Mouse (Mus musculus) heart, embryonic 11.5 days (tissue): ENCODE measurements around the gene Plcl2. TPM values are rescaled to one million over a fixed set of nuclear protein-coding genes. Genes with fewer than 3 reads are reported as not detected.
A peak's percentile ranks its signal among the peaks of the same experiment; 100 is the strongest.
"Not testable (repeated sequence)": the region's sequence is repeated elsewhere in the genome, so short reads cannot be mapped to it uniquely, and the experiment has no call there.

Experiments used
- ATAC-seq: fragments of 200-750 bp; cut with Nextera tagmentation; replicated peaks from 2 replicates; pipeline ENCODE4 v1.8.0; 2017; ENCODE audit warnings: moderate library complexity; ENCODE audit not compliant: insufficient number of reproducible peaks, low FRiP score, low TSS enrichment
- H3K27ac ChIP-seq: fragments of 300-500 bp; sonication (generic); 2 replicates; pipeline ENCODE4 v1.5.1; 2014; ENCODE audit warnings: mild to moderate bottlenecking, low read depth, low read length
- H3K27me3 ChIP-seq: fragments of 300-500 bp; sonication (generic); 2 replicates; pipeline ENCODE4 v1.6.1; 2014; ENCODE audit warnings: mild to moderate bottlenecking, low read length, mixed read lengths; ENCODE audit not compliant: control insufficient read depth, insufficient read depth
- H3K36me3 ChIP-seq: fragments of 300-500 bp; sonication (generic); 2 replicates; pipeline ENCODE4 v1.6.1; 2014; ENCODE audit warnings: mild to moderate bottlenecking, low read length, moderate library complexity, mixed read lengths; ENCODE audit not compliant: control insufficient read depth, insufficient read depth
- H3K4me1 ChIP-seq: fragments of 300-500 bp; sonication (generic); 2 replicates; pipeline ENCODE4 v1.6.1; 2014; ENCODE audit warnings: low read length; ENCODE audit not compliant: control insufficient read depth, insufficient read depth
- H3K4me2 ChIP-seq: fragments of 300-500 bp; sonication (generic); 2 replicates; pipeline ENCODE4 v1.6.1; 2014; ENCODE audit warnings: mild to moderate bottlenecking, moderate library complexity
- H3K4me3 ChIP-seq: fragments of 300-500 bp; sonication (generic); 2 replicates; pipeline ENCODE4 v1.5.1; 2014; ENCODE audit warnings: low read depth, low read length
- H3K9ac ChIP-seq: fragments of 300-500 bp; sonication (generic); 2 replicates; pipeline ENCODE4 v1.6.1; 2014; ENCODE audit warnings: mild to moderate bottlenecking, low read depth, low read length, moderate library complexity
- H3K9me3 ChIP-seq: fragments of 300-500 bp; sonication (generic); replicated peaks from 2 replicates; pipeline ENCODE4 v1.6.1; 2016; ENCODE audit warnings: low read length; ENCODE audit not compliant: control insufficient read depth
- whole genome bisulfite sequencing: fragments of 180-500 bp; shearing (Covaris S2); extraction: QIAGEN DNeasy Blood & Tissue Kit; methylation state at CpG from one replicate; pipeline ENCODE4 v1.1.7; 2014; ENCODE audit not compliant: insufficient replicate concordance; 5-methylcytosine and 5-hydroxymethylcytosine counted together
- polyA plus RNA-seq: library from polyadenylated mRNA; unstranded; fragments of >200 nt; fragmentation: Nextera tagmentation; extraction: Ambion mirVana; gene quantifications from 2 replicates; pipeline ENCODE4 v1.2.1, GENCODE M21; 2014

Plcl2 gene
- polyA plus RNA-seq, 1 experiment from 2014 or later: 5.2 TPM

DNA sequence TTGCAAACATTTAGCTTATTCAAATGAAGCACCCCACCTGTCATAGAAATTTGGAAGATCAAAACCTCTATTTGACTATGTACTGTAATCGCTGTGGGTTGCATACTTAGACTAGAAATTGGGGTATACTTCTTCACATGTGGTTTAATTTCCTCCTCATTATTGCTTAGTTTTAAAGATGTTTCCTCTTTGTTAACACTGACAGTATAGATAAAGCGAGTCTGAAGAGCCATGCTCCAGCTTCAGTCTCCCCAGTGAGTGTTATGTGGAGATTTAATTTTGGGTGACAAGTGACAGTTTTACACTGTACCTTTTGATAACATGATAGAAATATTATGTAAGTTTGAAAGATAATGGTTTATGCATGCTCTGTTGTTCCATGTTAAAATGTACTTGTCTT lies 59.6 kb downstream of the Plcl2 start:
- no peaks in the 10 kb centered on the region; the same call in 1 of the 2 replicates for H3K4me1 ChIP-seq
- no peak overlapping the region for H3K4me2 ChIP-seq
- no peaks in the 10 kb centered on the region for H3K36me3 ChIP-seq
- H3K4me3 ChIP-seq: no peak overlapping the region
- no peaks in the 10 kb centered on the region for H3K27me3 ChIP-seq
- H3K9ac ChIP-seq: no peak overlapping the region
- ATAC-seq: no peak
- H3K27ac ChIP-seq: no peak overlapping the region
- 83% methylated on average over 2 of the region's 2 CpGs for WGBS
- H3K9me3 ChIP-seq: no peaks in the 10 kb centered on the region

DNA sequence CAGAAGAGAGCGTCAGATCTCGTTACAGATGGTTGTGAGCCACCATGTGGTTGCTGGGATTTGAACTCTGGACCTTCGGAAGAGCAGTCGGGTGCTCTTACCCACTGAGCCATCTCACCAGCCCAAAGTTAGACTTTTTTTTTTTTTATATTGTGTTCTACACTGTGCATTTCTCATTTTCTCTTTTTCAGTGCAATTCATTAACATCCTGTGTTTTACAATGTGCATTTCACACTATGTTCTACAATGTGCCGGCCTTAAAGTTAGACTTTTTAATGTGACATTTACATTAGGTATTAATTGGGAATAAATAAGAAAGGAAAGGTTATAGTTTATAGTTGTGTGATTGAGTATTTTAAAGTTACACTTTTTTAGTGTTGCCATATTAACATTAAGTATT lies 61.0 kb downstream of the Plcl2 start:
- WGBS: 80% methylated on average over 5 of the region's 5 CpGs
- not testable (repeated sequence) for H3K27me3 ChIP-seq, H3K27ac ChIP-seq, H3K36me3 ChIP-seq, H3K9me3 ChIP-seq, H3K9ac ChIP-seq, H3K4me3 ChIP-seq, H3K4me2 ChIP-seq, H3K4me1 ChIP-seq
- peak; percentile 59; the same call in 1 of the 2 replicates for ATAC-seq

DNA sequence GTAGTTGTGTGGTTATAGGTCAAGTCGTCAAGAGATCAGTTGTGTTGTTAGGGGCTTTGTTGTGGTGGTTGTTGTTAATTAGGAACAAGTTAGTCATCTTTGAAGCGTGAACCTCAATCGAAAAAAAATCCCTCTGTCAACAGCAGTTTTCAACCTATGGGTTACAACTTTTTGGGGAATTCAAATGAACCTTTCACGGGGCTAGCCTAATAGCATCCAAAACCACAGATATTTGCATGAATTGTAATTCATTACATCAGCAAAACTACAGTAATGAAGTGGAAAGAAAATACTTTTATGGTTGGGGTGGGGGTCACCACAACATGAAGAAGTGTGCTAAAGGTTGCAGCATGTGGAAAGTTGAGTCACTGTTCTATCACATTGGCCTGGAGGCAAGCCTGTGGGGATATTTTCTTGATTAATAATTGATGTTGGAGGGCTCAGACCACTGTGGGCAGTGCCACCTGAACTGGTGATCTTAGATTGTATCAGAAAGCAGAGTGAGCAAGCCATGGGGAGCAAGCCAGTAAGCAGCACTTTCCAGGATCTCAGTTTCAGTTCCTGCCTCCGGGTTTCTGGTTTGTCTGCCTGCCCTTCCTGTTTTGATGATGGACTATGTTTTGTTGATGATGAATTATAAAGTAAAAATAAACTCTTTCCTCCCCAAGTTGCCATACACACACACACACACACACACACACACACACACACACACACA lies 61.6 kb downstream of the Plcl2 start:
- 79% methylated on average over 5 of the region's 5 CpGs for WGBS
- H3K9ac ChIP-seq: no peak overlapping the region
- no peak overlapping the region for H3K4me3 ChIP-seq

DNA sequence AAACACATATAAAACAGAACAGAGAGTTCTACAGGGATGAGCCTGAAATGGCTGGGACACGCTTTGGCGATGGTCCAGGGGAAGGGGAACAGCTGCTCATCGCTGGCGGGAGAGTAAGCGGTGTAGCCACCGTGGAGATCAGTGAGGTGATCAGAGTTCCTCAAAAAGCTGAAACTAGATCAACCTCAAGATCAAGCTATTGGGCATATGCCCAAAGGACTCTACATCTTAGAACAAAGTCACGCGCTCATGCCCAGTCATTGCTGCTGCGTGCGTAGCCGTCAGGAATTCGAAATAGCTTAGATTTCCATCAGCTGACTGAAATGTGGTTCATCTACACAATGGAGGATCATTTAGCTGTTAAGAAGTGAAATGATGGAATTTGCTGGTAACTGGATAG lies 65.0 kb downstream of the Plcl2 start:
- WGBS: 92% methylated on average over 12 of the region's 12 CpGs

More for the DNA sequence above, 61.6 kb downstream of the Plcl2 start:
- Histone ChIP-seq H3K27me3 (no peaks in the 10 kb centered on the region), H3K4me2 (no peak overlapping the region), H3K9me3 (no peaks in the 10 kb centered on the region), H3K4me1 (no peaks in the 10 kb centered on the region), H3K36me3 (no peaks in the 10 kb centered on the region), H3K27ac (no peak overlapping the region)
- ATAC-seq: no peak

DNA sequence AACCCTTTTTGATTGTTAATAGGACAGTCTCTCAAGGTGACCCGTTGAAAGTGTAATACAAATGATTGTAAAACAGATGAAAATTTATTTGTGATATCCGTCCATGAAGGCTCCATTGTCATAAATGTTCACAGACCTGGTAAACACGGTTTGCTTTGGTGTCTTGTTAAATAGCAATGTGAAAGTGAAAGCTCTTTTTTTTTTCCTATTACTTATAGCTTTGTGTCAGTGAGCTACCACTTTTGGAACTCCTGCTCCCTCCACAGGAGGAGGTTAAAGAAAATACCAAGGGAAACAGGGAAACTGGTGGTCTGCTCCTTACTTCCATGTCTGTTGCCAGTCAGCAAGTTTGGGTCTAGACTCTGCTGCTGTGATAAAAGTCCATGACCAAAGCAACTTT lies 71.2 kb downstream of the Plcl2 start:
- no peak for ATAC-seq
- Histone ChIP-seq H3K4me1 (no peaks in the 10 kb centered on the region), H3K36me3 (no peaks in the 10 kb centered on the region), H3K4me3 (no peak overlapping the region), H3K9me3 (no peaks in the 10 kb centered on the region), H3K27ac (no peak overlapping the region), H3K4me2 (no peak overlapping the region), H3K9ac (no peak overlapping the region), H3K27me3 (no peaks in the 10 kb centered on the region)
- 82% methylated on average over 3 of the region's 3 CpGs for WGBS

More for the DNA sequence above, 65.0 kb downstream of the Plcl2 start:
- Histone ChIP-seq H3K4me3 (no peak overlapping the region), H3K9me3 (no peaks in the 10 kb centered on the region), H3K27ac (no peak overlapping the region), H3K9ac (no peak overlapping the region), H3K36me3 (no peaks in the 10 kb centered on the region), H3K4me1 (no peaks in the 10 kb centered on the region), H3K4me2 (no peak overlapping the region), H3K27me3 (no peaks in the 10 kb centered on the region)
- ATAC-seq: no peak

DNA sequence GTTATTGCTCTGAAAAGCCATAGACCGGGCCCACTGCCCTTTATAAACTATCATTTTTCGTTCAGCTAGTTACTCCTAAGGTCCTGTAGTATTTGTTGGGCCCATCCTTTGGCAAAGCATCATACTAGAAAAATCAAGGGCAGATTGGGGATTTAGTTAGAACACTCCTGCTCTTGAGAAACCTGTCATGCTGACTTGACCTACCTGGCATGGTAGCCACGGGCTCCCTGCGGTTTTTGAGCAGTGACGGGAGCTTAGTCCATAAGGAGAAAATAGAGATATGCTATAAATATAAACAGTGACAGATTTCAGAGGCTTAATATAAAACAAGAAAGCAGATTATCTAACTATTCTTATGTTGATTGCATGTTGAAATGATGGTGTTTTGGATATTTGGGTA lies 77.6 kb downstream of the Plcl2 start:
- H3K27me3 ChIP-seq: no peaks in the 10 kb centered on the region
- WGBS: 86% methylated on average over 5 of the region's 5 CpGs
- no peak for ATAC-seq
- H3K4me1 ChIP-seq: peaks cover 9% of the 10 kb centered on the region; the same call in 1 of the 2 replicates
- H3K4me2 ChIP-seq: no peak overlapping the region
- no peak overlapping the region for H3K27ac ChIP-seq
- no peaks in the 10 kb centered on the region for H3K36me3 ChIP-seq
- H3K9ac ChIP-seq: no peak overlapping the region
- H3K9me3 ChIP-seq: no peaks in the 10 kb centered on the region
- no peak overlapping the region for H3K4me3 ChIP-seq

DNA sequence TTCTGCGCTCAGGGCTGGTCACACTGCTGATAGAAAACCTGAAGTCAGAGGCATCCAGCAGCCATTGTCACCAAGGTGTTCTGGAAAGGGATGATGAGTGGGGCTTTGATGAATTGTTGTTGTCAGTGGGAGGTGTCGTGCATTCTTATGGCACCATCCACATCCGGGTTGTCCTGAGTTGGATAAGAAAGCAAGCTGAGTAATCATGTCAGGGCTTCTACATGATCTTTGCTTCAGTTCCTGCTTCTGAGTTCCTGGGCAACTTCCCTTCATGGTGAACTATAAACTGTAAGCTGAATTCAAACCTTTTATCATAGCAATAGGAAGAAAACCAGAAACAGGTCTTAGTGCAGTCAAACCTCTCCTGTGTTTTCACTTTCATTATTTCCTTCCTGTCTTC lies 78.7 kb downstream of the Plcl2 start:
- H3K27ac ChIP-seq: no peak overlapping the region
- H3K9me3 ChIP-seq: no peaks in the 10 kb centered on the region
- no peaks in the 10 kb centered on the region for H3K27me3 ChIP-seq
- H3K9ac ChIP-seq: no peak overlapping the region
- H3K4me1 ChIP-seq: peaks cover 9% of the 10 kb centered on the region; the same call in 1 of the 2 replicates
- H3K4me2 ChIP-seq: no peak overlapping the region
- H3K36me3 ChIP-seq: no peaks in the 10 kb centered on the region
- ATAC-seq: no peak
- H3K4me3 ChIP-seq: no peak overlapping the region
- WGBS: 56% methylated on average over 3 of the region's 3 CpGs

DNA sequence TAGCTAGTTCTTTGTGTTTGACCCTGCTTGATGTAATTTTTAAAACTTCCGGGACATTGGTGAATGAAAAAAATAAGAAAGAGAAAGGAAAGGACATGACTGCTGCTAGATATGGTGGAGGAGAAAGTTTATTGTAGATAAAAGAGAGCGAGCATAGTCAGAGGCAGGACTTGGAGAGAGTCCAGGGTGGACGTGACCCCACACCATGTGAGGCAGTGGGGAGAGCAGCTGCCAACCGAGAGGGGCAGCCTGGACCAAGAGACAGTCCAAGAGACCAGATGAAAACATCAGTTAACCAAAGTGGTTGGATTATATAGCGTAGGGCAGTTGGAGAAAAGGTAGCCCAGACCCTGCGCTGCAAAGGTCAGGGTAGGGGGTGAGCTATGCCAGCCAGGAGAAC lies 91.0 kb downstream of the Plcl2 start:
- H3K27ac ChIP-seq: no peak overlapping the region
- peak; percentile 57; the same call in 1 of the 2 replicates for ATAC-seq
- no peak overlapping the region for H3K4me2 ChIP-seq
- no peaks in the 10 kb centered on the region for H3K9me3 ChIP-seq
- no peak overlapping the region for H3K4me3 ChIP-seq
- 0 out of 2 replicates have a peak, but pooled peaks cover 5% of the 10 kb centered on the region for H3K4me1 ChIP-seq
- 53% methylated on average over 6 of the region's 6 CpGs for WGBS
- H3K9ac ChIP-seq: no peak overlapping the region
- H3K27me3 ChIP-seq: no peaks in the 10 kb centered on the region
- no peaks in the 10 kb centered on the region for H3K36me3 ChIP-seq

DNA sequence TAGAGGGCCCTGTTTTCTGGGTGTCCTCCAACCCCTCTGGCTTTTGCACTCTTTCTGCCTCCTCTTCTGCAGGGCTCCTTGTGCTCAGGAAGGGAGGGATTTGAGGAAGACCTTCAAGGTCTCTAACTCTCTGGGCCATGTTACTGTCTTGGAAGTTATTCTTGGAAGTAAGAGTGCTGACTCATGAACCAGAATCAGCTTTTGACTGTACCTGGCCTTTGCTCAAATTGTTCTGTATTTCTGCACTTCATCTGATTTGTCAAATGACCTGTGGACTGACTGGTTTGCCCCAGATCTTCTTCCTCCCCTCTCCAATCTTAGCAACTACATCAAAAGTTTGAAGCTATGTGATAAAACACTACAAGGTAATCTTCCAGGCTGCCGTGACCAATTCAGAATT lies 91.5 kb downstream of the Plcl2 start:
- no peak overlapping the region for H3K27ac ChIP-seq
- H3K9ac ChIP-seq: no peak overlapping the region
- no peaks in the 10 kb centered on the region for H3K36me3 ChIP-seq
- 0 out of 2 replicates have a peak, but pooled peaks cover 5% of the 10 kb centered on the region for H3K4me1 ChIP-seq
- H3K9me3 ChIP-seq: no peaks in the 10 kb centered on the region
- ATAC-seq: no peak
- no peak overlapping the region for H3K4me3 ChIP-seq
- H3K4me2 ChIP-seq: no peak overlapping the region
- 67% methylated on average over 1 of the region's 1 CpGs for WGBS
- H3K27me3 ChIP-seq: no peaks in the 10 kb centered on the region
